In the genomic region with DNA sequence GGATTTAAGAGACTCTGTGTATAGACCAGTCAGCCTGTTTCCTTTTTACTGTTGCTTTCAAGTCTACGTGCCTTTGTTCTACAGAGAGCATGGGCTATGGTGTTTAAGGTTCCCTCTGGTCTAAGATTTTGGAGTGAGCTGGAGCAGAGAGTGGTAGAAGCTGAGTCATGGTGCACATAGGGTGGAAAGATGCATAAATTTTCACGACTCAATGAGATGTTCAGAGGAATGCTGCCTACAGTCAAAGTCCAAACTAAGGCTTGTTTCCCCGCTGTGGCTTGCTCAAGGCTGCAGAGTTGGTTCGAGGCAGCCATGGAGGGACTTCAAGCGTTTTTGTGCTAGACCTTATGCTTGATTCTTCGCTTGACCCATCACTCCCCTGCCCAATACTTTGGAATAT, we compare ENCODE assay signal across 26 mouse cellular contexts.
"Had no signal": no experiment of that assay in that cellular context is flagged by ENCODE, and none has a peak within 500 bp of the region (broad histone marks: within the 10 kb centered on the region; RNA-seq: fewer than 3 reads in every experiment).

No protein-coding gene starts in this region.

- H3K27ac ChIP-seq: gastrocnemius, adult 2 months; heart, embryonic 13.5 days; heart, embryonic 15.5 days; hindbrain, embryonic 10.5 days; hindbrain, embryonic 12.5 days; hindbrain, embryonic 14.5 days; intestine, embryonic 15.5 days; kidney, embryonic 15.5 days; kidney, postnatal 0 days; limb, embryonic 13.5 days; limb, embryonic 15.5 days; liver, embryonic 13.5 days had no signal

- H3K27me3 ChIP-seq: heart, embryonic 13.5 days; heart, embryonic 15.5 days; hindbrain, embryonic 12.5 days; intestine, embryonic 15.5 days; kidney, embryonic 15.5 days; limb, embryonic 13.5 days; limb, embryonic 15.5 days; liver, embryonic 13.5 days; liver, embryonic 15.5 days had no signal

- H3K9me3 ChIP-seq: heart, embryonic 13.5 days; heart, embryonic 15.5 days; hindbrain, embryonic 10.5 days; hindbrain, embryonic 12.5 days; intestine, embryonic 15.5 days; kidney, embryonic 15.5 days; limb, embryonic 13.5 days; limb, embryonic 15.5 days; liver, embryonic 13.5 days; liver, embryonic 15.5 days had no signal

- H3K4me3 ChIP-seq: gastrocnemius, adult 2 months; heart, embryonic 13.5 days; heart, embryonic 15.5 days; hindbrain, embryonic 10.5 days; hindbrain, embryonic 12.5 days; intestine, embryonic 15.5 days; kidney, embryonic 15.5 days; limb, embryonic 13.5 days; limb, embryonic 15.5 days; liver, embryonic 13.5 days; liver, embryonic 15.5 days had no signal

- DNase-seq: gastrocnemius, adult 2 months; gastrocnemius, postnatal 10 days; gastrocnemius, postnatal 25 days; heart, adult 18-20 months; heart, postnatal 4 days; kidney, adult 11 months; kidney, adult 2 months; kidney, adult 9 months; kidney, postnatal 14 days; kidney, postnatal 4 days; layer of hippocampus, adult 9-11 months; layer of hippocampus, postnatal 36 days; left cerebral cortex, postnatal 4 days; liver, embryonic 13.5 days; lung, adult 18-20 months had no signal
